Mouse (Mus musculus) CH12.LX (cell line): ENCODE results near the gene Dnah17. TPM values are rescaled to one million over a fixed set of nuclear protein-coding genes. Genes with fewer than 3 reads are reported as not detected.
A peak's percentile ranks its signal among the peaks of the same experiment; 100 is the strongest.

Source experiments
- DNase-seq: peaks from one replicate; pipeline ENCODE4 v3.0.0-alpha.2; 2013; ENCODE audit errors: extremely low read depth
- H3K27ac ChIP-seq: 2 replicates; pipeline ENCODE4 v1.5.1; 2012; ENCODE audit warnings: low read depth, mild to moderate bottlenecking, control low read depth, moderate library complexity; ENCODE audit not compliant: insufficient read depth
- H3K27me3 ChIP-seq: replicated peaks from 2 replicates; pipeline ENCODE3; 2012; ENCODE audit warnings: inconsistent platforms
- H3K36me3 ChIP-seq, 2 experiments: replicated peaks in 1 of 2; 2 replicates each; pipeline versions ENCODE3 to v1.6.1; 2012; ENCODE audit warnings: inconsistent platforms in 1 of 2, low read length in 1 of 2, mild to moderate bottlenecking in 1 of 2, mixed read lengths in 1 of 2, moderate library complexity in 1 of 2; ENCODE audit not compliant: control insufficient read depth in 1 of 2, insufficient read depth in 1 of 2
- H3K4me1 ChIP-seq, 2 experiments: 2 replicates each; pipeline ENCODE4 v1.6.1; 2012; ENCODE audit warnings: inconsistent platforms in 1 of 2, moderate library complexity in 1 of 2; ENCODE audit not compliant: insufficient read depth in 2 of 2, control insufficient read depth in 1 of 2
- H3K4me2 ChIP-seq: 2 replicates; pipeline ENCODE4 v1.6.1; 2012; ENCODE audit warnings: low read depth, mild to moderate bottlenecking, control low read depth; ENCODE audit not compliant: poor library complexity, insufficient read depth, severe bottlenecking
- H3K4me3 ChIP-seq, 3 experiments: fragments of 150-350 bp in 1 of 3; sonication (generic) in 1 of 3; replicated peaks in 1 of 3; 2 replicates each; pipeline versions ENCODE3 to v1.5.1; 2011 to 2012; ENCODE audit warnings: low read depth in 2 of 3, low read length in 2 of 3, mild to moderate bottlenecking in 2 of 3, moderate library complexity in 2 of 3, control low read depth in 1 of 3, improper control_type of control experiment in 1 of 3, inconsistent platforms in 1 of 3, mixed read lengths in 1 of 3; ENCODE audit not compliant: poor library complexity in 1 of 3
- H3K79me2 ChIP-seq: replicated peaks from 2 replicates; pipeline ENCODE4 v1.6.1; 2012; ENCODE audit warnings: mild to moderate bottlenecking, moderate library complexity; ENCODE audit not compliant: control insufficient read depth, poor library complexity, insufficient read depth, severe bottlenecking; ENCODE audit errors: extremely low read depth
- H3K9ac ChIP-seq: 2 replicates; pipeline ENCODE4 v1.6.1; 2012; ENCODE audit warnings: low read depth, mild to moderate bottlenecking, control low read depth, moderate library complexity; ENCODE audit not compliant: insufficient read depth
- H3K9me3 ChIP-seq: replicated peaks from 2 replicates; pipeline ENCODE3; 2012; ENCODE audit warnings: low read length, inconsistent platforms, mixed read lengths
- CHD2 ChIP-seq: IDR thresholded peaks from 2 replicates; pipeline ENCODE4 v1.6.1; 2011; ENCODE audit warnings: low read length, improper control_type of control experiment
- CTCF ChIP-seq, 2 experiments: IDR thresholded peaks in 1 of 2; conservative IDR thresholded peaks in 1 of 2; 2 replicates each; pipeline ENCODE4 v1.5.1; 2011 to 2012; ENCODE audit warnings: low read depth in 2 of 2, low read length in 2 of 2, improper control_type of control experiment in 1 of 2, inconsistent platforms in 1 of 2, mild to moderate bottlenecking in 1 of 2, moderate library complexity in 1 of 2
- ELF1 ChIP-seq: IDR thresholded peaks from 2 replicates; pipeline ENCODE4 v1.6.1; 2014; ENCODE audit warnings: low read depth, mild to moderate bottlenecking, inconsistent platforms, low read length, improper control_type of control experiment
- HCFC1 ChIP-seq: IDR thresholded peaks from 2 replicates; pipeline ENCODE4 v1.6.1; 2012; ENCODE audit warnings: low read depth, mild to moderate bottlenecking, inconsistent platforms, low read length, improper control_type of control experiment
- IRF4 ChIP-seq: IDR thresholded peaks from 2 replicates; pipeline ENCODE4 v1.6.1; 2014; ENCODE audit warnings: low read depth, mild to moderate bottlenecking, inconsistent platforms, low read length, improper control_type of control experiment
- JUND ChIP-seq: conservative IDR thresholded peaks from 2 replicates; pipeline ENCODE4 v1.6.1; 2011; ENCODE audit warnings: low read depth, low read length, improper control_type of control experiment
- KAT2A ChIP-seq: IDR thresholded peaks from 2 replicates; pipeline ENCODE4 v1.6.1; 2012; ENCODE audit warnings: low read length, improper control_type of control experiment, inconsistent platforms; ENCODE audit not compliant: insufficient replicate concordance
- MXI1 ChIP-seq: IDR thresholded peaks from 2 replicates; pipeline ENCODE4 v1.6.1; 2011; ENCODE audit warnings: mild to moderate bottlenecking, low read depth, low read length, improper control_type of control experiment
- MYC ChIP-seq: IDR thresholded peaks from 2 replicates; pipeline ENCODE4 v1.6.1; 2011; ENCODE audit warnings: low read depth, mild to moderate bottlenecking, improper control_type of control experiment, low read length
- PAX5 ChIP-seq: IDR thresholded peaks from 2 replicates; pipeline ENCODE4 v1.6.1; 2012; ENCODE audit warnings: low read length, inconsistent platforms, mixed read lengths
- POLR2A ChIP-seq: IDR thresholded peaks from 2 replicates; pipeline ENCODE4 v1.6.1; 2011; ENCODE audit warnings: low read depth, mild to moderate bottlenecking, improper control_type of control experiment, low read length
- POLR2AphosphoS2 ChIP-seq: IDR thresholded peaks from 2 replicates; pipeline ENCODE4 v1.6.1; 2011; ENCODE audit warnings: low read depth, low read length, improper control_type of control experiment
- RAD21 ChIP-seq: IDR thresholded peaks from 2 replicates; pipeline ENCODE4 v1.6.1; 2011; ENCODE audit warnings: low read depth, mild to moderate bottlenecking, low read length, improper control_type of control experiment, moderate library complexity
- RCOR1 ChIP-seq: conservative IDR thresholded peaks from 2 replicates; pipeline ENCODE4 v1.6.1; 2012; ENCODE audit warnings: low read depth, mild to moderate bottlenecking, inconsistent platforms, low read length, improper control_type of control experiment
- SIN3A ChIP-seq: IDR thresholded peaks from 2 replicates; pipeline ENCODE4 v1.6.1; 2012; ENCODE audit warnings: low read length, improper control_type of control experiment, inconsistent platforms
- SMC3 ChIP-seq: IDR thresholded peaks from 2 replicates; pipeline ENCODE4 v1.6.1; 2011; ENCODE audit warnings: low read depth, low read length, improper control_type of control experiment
- UBTF ChIP-seq: IDR thresholded peaks from 2 replicates; pipeline ENCODE4 v1.6.1; 2012; ENCODE audit warnings: low read depth, mild to moderate bottlenecking, inconsistent platforms, low read length, improper control_type of control experiment, moderate library complexity
- USF1 ChIP-seq: IDR thresholded peaks from 2 replicates; pipeline ENCODE4 v1.6.1; 2014; ENCODE audit warnings: low read depth, mild to moderate bottlenecking, inconsistent platforms, low read length, improper control_type of control experiment
- ZC3H11A ChIP-seq: IDR thresholded peaks from 2 replicates; pipeline ENCODE4 v1.6.1; 2012; ENCODE audit warnings: low read depth, mild to moderate bottlenecking, inconsistent platforms, low read length, improper control_type of control experiment
- ZNF384 ChIP-seq: IDR thresholded peaks from 2 replicates; pipeline ENCODE4 v1.6.1; 2012; ENCODE audit warnings: low read depth, low read length, improper control_type of control experiment, inconsistent platforms
- dilution Hi-C: fragments of 300-500 bp; cut with MboI; formaldehyde crosslinking; loops from 2 replicates; pipeline ENCODE4 v1.14.3; 2020; ENCODE audit warnings: low sequenced_read_pairs; ENCODE audit not compliant: extremely low pct_unique_long_range_greater_than_20kb, extremely low pct_ligation_motif_present
- in situ Hi-C: fragments of 300-500 bp; cut with MboI; formaldehyde crosslinking; loops from 3 replicates; pipeline ENCODE4 v1.14.3; 2019; ENCODE audit warnings: low sequenced_read_pairs, low pct_ligation_motif_present, low pct_unique_long_range_greater_than_20kb, mixed read lengths
- polyA plus RNA-seq: library from polyadenylated mRNA; unstranded; fragments of >175 nt; gene quantifications from 2 replicates; pipeline ENCODE4 v1.2.1, GENCODE M21; 2012; ENCODE audit warnings: low read depth; ENCODE audit not compliant: insufficient read length
- total RNA-seq, 2 experiments: library from RNA; depleted of rRNA; stranded (reverse); fragments of 300-350 nt in 1 of 2; fragments of >200 nt in 1 of 2; gene quantifications; 2 replicates each; pipeline ENCODE4 v1.2.3; 2012 to 2014

Dnah17 gene
- total and polyA plus RNA-seq, 3 experiments, result 0.08 to 0.23 TPM; not detected in 1

- TF ChIP-seq SMC3 (peak; percentile 87), SIN3A (no peak), MYC (no peak), IRF4 (no peak), ZC3H11A (peak; percentile 32), HCFC1 (no peak), RAD21 (peak; percentile 94), UBTF (no peak), CTCF (conservative IDR thresholded peaks at IDR 0.05 in 1 of 2, IDR thresholded peaks at IDR 0.05 in 1 of 2; ENCODE audit: low read depth in 2 of 2, low read length in 2 of 2) (peak; percentile 73 to 98), ZNF384 (peak; percentile 96)
- TF ChIP-seq, all 38 proteins: peak for 5
- Histone ChIP-seq H3K9ac (no peak overlapping the region), H3K9me3 (no peaks in the 10 kb centered on the region), H3K79me2 (no peaks in the 10 kb centered on the region), H3K27me3 (peaks cover 91% of the 10 kb centered on the region), H3K27ac (no peak overlapping the region), H3K36me3 (no peaks in the 10 kb centered on the region), H3K4me1 (peaks cover 0 to 8% of the 10 kb centered on the region in 2 experiments; a peak in 2 of 4 replicates), H3K4me2 (no peak overlapping the region), H3K4me3 (no peak overlapping the region)
- peak; percentile 80 for DNase-seq
- in situ Hi-C loops, result no loop called here
- dilution Hi-C loops, result no loop called here
Observed at GRCm38 (mm10) chr11:118083811-118084210, 46.6 kb downstream of the Dnah17 start.

DNA sequence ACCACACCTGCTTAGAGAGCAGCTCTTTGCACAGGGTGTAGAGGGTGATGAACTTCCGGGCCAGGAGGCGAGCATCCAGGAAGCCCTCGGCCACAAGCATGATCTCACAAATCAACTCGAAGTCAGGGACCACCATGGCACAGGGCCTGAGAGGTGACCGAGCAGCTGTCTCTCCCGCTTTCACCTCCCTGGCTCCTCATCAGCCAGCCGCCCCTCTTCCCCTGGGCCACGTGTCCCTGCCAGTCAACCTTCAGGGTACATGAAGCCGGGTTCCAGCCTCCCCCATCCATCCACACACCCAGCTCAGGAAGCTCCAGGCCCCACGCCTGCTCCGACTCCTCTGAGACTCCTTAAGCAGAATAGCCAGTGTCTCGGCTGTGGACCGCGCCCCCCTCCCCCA lies 48.1 kb downstream of the Dnah17 start:
- dilution Hi-C loops, result no loop called here
- H3K79me2 ChIP-seq, result no peaks in the 10 kb centered on the region

More for the DNA sequence above, 48.1 kb downstream of the Dnah17 start:
- TF ChIP-seq KAT2A (no peak), POLR2A (no peak), PAX5 (no peak), POLR2AphosphoS2 (no peak), JUND (no peak), CHD2 (no peak), ZNF384 (no peak), USF1 (no peak), ELF1 (no peak), MXI1 (no peak), RCOR1 (no peak), IRF4 (no peak), CTCF (conservative IDR thresholded peaks at IDR 0.05 in 1 of 2, IDR thresholded peaks at IDR 0.05 in 1 of 2; ENCODE audit: low read depth in 2 of 2, low read length in 2 of 2) (no peak)
- TF ChIP-seq, all 38 proteins: peak for 0
- no peaks in the 10 kb centered on the region for H3K36me3 ChIP-seq
- H3K9me3 ChIP-seq, result no peaks in the 10 kb centered on the region
- H3K4me2 ChIP-seq, result no peak overlapping the region
- peaks cover 0 to 8% of the 10 kb centered on the region in 2 experiments; a peak in 2 of 4 replicates for H3K4me1 ChIP-seq
- in situ Hi-C loops, result no loop called here
- no peak overlapping the region for H3K9ac ChIP-seq
- peaks cover 89% of the 10 kb centered on the region for H3K27me3 ChIP-seq
- DNase-seq, result no peak
- no peak overlapping the region for H3K27ac ChIP-seq
- H3K4me3 ChIP-seq, result no peak overlapping the region
